Mouse (Mus musculus): Measurements from ENCODE around the gene Lap3.

DNA sequence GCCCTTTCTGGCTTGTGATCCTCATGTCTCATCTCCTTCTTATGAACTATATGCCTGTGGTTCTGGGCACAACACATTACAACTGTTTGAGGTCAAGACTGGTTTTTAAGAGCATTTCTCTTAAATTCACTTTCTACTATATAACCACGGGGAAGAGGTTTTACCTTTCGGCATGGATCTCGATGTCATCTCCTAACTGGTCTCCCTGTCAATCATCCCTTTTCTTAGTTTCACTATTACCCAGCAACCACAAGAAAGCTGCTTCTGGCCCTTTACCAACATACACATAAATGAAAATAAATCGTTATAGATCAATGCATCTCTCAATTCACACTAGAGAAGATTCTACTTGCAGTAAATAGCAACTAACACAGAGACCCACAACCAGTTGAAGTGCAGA is 42.0 kb downstream of the Lap3 start:
- TF ChIP-seq POLR2A (IDR thresholded peaks at IDR 0.05; ENCODE audit: insufficient read depth, low read depth, low read length) (no peak), CTCF (IDR thresholded peaks at IDR 0.05) (no peak)
